Mouse (Mus musculus) C2C12 (cell line): ENCODE data around the gene Dtx1.

Experiments used
- CTCF ChIP-seq: IDR thresholded peaks from one replicate; pipeline ENCODE4 v1.5.1; 2011; ENCODE audit not compliant: control insufficient read depth, insufficient read depth, insufficient read length
- FOSL1 ChIP-seq: IDR thresholded peaks from one replicate; pipeline ENCODE4 v1.8.0; 2011; ENCODE audit warnings: mild to moderate bottlenecking, low read length; ENCODE audit not compliant: poor library complexity, insufficient read depth, severe bottlenecking
- MYOD1 ChIP-seq: IDR thresholded peaks from one replicate; pipeline ENCODE4 v1.6.1; 2011; ENCODE audit warnings: low read depth; ENCODE audit not compliant: control insufficient read depth, insufficient read length
- USF1 ChIP-seq: IDR thresholded peaks from one replicate; pipeline ENCODE4 v1.6.1; 2011; ENCODE audit warnings: low read depth, mild to moderate bottlenecking, control low read depth, moderate library complexity

DNA sequence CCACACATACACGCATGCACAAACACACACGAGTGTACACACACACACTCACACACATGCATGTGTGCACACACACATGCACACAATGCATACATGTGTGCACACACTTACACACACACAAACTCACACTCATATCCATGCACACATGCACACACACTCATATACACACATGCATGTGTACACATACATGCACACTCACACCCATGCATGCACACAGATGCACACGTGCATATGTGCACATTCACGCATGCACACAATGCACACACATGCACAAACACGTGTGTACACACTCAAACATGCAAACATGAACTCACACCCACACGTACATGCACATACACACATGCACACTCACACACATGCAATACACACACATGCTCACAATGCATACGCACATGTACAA, 71.6 kb downstream of the Dtx1 start:
- TF ChIP-seq MYOD1: no peak
- no peak for TF ChIP-seq FOSL1
- no peak for TF ChIP-seq CTCF
- no peak for TF ChIP-seq USF1
